Mouse (Mus musculus): Measurements from ENCODE around the gene Pidd1. TPM values are rescaled to one million over a fixed set of nuclear protein-coding genes. Genes with fewer than 3 reads are reported as not detected.

Pidd1 gene
- 11.9 and 14.2 TPM in 2 replicates for polyA plus RNA-seq (2012; rRNA removed)

DNA sequence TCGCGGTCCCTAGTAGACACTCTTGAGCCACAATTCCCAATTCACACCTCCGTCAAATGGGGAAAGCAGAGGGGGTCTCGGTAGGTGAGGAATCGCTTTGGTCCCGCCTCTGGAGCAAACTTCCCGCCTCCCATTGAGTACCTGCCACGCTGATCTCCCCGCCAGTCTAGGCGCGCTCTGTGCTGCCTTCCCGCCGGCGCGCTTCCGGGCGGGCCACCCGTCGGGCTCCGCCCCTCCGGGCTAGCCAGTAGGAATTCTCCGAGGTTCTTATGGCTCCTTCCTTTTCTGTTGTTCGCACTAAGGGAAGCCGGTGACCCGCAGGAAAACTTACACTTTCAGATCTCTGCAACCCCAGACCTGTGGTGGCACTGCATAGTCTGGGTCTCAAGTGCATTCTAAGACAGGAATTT is at the start of gene Pidd1:
TSS of gene Pidd1 (minus strand) at position 198 of the 410 bp plus-strand sequence.

DNA sequence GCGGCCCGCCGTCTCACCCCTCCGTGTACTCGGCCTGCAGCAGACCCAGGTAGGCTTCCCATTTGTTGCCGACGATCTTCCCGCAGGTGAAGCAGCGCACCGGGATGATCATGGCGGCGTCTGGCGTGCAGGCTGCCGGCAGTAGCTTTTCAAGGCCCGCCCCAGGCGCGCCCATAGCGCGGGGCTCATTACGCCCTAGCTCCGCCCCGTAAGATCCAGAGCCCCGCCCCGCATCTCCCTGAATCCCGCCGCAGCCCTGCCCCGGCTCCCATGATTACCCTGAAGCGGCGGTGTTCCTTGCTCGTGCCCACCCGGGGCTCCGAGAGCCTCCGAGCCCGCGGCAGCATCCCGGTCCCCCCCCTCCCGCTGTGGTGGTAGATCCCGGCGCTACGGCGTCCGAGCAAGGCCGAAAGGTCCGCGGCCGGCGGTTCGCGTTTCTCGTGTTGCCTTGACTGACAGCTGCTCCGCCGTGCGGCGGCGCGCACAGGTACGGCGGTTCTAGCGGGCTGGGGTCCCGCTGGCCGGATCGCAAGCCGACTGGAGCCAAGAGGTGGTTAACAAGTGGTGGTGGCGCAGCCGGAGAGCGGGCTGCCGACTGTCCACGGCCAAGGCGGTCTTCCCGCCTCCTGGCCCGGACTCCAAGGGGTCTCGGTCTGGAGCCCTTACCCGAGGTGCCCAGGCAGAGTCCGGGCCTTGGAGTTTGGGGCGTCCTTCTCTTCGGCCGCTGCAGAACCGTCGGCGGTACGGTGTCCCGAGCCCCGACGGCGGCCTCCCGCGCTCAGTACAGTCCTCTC is 31.4 kb upstream of the Pidd1 start, which contains the start of the genes Polr2l and Tspan4:
TSS of gene Polr2l (minus strand) at position 122 of the 794 bp plus-strand sequence.
TSS of gene Tspan4 (plus strand) at position 230 of the 794 bp plus-strand sequence.

DNA sequence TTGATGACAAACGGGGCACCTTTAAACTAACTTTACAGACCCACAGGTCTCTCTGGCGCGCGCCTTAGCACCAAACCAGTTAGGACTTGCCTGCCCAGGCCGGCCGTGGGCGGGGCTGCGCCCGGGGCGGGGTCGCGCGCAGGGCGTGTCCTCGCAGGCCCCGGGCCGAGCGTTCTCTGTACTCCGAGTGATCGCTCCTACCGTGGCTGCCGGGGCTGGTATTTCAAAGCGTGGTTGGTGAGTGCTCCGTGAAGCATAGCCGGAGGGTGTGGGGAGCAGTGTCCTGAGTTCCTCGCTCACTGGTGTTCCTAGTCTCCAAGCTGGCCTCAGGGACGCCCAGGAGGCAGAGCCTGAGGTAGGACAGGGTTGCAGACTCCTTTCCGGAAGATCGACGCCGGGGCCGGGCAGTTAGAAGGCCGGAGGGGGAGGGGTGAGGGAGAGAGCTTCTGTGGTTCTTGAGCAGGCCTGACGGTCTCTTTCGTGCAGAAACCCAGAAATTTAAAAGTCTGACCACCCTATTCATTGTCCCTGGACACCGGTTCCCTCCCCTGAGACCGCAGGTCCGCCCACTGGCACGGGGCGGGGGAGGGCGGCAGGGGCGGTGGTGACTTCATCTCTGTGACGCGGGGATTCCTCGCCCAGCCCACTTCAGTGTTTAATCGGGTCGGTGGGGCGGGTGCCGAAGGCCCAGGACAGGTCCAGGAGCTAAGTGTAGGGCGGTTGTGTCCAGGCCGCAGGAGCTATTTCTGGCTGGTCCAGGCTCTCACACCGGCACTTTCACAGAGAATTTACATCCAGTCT is 23.6 kb upstream of the Pidd1 start, which contains the start of gene Cd151:
TSS of gene Cd151 (plus strand) at position 163 of the 801 bp plus-strand sequence.

DNA sequence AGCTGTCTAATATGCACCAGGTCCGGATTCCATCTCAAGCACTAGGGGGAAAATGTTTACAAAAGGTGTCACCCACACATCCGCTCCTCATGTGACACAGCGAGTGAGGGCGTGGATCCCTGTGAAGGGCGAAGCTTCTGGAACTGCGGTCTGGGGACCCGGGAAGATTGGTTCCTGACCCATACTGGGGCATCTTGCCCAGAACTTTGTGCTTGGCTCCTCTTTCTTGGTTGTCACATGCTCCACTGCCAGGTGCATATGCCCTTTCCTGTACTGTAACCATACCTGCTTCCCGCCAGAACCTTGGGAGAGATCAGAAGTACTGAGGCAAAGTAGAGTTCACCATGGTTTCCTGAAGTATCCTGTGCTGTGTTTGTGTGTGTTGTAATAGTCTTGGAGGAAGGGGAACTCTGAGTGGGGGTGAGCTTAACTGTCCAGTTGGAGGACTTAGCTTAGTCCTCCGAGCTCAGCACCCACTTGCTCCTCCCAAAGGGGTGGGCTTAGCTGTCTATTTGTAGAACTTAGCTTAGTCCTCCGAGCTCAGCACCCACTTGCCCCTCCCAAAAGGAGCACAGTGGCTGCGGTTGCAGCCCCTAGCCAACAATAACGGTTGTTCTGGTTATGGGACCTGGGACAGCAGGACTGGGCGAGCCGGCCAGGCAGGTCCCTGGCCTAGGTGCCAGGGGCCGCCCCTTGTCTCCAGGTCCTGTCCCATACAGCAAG is 16.7 kb upstream of the Pidd1 start, which contains the start of gene Cracr2b:
TSS of gene Cracr2b (plus strand) at position 704 of the 723 bp plus-strand sequence.

DNA sequence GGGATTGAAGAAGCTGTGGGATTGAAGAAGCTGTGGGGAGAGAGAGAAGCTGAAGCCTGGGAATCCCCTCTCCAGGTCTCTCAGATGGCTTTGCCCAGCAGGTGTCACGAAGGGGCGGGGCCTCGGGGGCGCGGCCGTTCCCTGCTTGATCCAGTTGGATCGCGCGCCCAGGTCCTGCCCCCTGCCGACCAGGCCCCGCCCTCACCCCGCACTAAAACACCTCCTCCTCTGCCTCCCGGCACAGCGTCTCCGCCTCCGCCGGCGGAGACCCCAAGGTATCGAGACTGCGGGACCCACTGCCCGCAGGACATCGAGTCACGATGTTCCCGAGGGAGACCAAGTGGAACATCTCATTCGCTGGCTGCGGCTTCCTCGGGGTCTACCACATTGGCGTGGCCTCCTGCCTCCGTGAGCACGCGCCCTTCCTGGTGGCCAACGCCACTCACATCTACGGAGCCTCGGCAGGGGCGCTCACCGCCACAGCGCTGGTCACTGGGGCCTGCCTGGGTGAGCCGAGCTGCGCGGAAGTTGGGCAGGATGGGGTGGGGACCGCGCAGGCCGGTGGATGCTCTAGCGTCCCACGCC is 11.2 kb upstream of the Pidd1 start, which contains the start of gene Pnpla2:
TSS of gene Pnpla2 (plus strand) at position 232 of the 585 bp plus-strand sequence.

DNA sequence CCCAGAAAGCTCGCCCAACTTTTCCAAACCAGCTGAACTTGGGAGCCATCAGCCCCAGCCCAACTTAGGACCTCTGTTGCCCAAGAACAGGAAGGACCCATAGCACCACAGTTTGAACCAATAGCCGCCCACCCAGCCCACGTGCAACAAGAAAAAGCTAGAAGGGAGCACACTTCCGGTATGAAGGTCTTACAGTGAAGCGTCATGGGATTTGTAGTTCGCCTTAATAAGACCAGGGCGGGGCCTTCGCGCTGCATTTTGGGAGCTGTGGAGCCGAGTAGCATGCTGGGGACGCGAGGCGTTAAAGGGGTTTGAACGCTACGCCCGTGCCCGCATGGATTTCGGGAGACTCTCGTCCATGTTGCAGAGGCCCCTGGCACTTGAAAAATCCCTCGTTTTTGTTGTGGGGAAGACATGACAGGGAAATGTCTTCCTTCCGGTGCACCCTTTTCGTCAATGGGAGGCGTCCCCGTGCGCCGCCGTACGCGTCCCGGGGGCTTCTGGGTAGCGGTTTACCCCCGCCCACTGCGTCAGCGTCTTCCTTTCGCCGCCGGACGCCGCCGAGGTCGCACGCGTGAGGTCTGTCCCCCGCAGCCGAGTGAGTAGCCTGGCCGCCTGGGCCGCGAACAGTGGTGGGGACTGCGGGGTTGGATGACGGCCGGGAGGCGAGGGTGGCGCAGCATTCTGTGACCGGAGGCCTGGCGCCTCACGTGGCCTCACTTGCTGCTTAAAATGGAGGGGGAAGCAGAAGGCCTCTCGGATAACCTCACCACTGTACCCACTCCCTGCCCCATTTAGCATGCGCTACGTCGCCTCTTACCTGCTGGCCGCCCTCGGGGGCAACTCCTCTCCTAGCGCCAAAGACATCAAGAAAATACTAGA is 3.5 kb upstream of the Pidd1 start, which contains the start of gene Rplp2:
TSS of gene Rplp2 (plus strand) at position 261 of the 882 bp plus-strand sequence.

DNA sequence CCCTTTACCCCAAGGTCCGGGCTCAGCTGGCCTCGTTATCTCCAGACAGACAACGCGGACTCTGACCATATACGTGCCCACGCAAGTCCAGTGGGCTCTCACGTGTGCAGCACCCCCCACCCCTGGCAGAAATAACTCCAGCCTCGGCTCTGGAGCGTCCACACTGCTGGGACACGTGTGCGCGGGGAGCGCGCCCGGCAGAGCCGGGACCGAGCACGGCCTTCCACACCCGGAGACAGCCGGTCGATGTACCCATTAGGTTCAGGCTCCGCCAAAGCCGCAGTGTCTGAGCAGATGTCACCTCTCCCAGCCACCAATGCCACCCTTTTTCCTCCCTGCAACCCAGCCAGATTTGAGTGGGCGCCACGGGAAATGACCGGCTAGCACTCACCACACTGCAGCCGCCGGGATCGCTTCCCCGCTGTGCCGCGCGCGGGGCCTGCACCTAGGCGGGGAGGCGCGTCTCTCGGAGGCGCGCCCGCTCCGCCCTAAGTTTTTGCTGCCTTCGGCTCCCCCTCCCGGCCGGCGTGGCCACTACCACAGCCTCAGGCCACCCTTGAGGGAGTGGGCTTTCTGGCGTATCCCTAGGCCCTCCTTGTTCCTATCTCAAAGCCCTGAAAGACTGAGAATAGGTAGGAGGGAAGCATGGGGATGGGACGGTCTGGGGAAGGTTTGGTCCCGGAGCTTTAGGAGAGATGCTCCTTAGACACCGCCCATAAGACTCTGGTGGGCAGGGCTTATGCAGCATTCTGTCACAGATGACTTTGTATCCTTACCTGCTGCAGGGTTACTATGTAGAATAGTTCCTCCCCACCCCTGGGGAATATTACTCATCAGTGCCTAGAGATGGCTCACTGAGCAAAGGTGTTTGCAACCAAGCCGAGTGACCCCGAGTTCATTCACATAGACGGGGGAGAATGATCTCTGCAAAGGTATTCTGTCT is 6.4 kb downstream of the Pidd1 start, which contains the start of gene Slc25a22:
TSS of gene Slc25a22 (minus strand) at position 715 of the 943 bp plus-strand sequence.

DNA sequence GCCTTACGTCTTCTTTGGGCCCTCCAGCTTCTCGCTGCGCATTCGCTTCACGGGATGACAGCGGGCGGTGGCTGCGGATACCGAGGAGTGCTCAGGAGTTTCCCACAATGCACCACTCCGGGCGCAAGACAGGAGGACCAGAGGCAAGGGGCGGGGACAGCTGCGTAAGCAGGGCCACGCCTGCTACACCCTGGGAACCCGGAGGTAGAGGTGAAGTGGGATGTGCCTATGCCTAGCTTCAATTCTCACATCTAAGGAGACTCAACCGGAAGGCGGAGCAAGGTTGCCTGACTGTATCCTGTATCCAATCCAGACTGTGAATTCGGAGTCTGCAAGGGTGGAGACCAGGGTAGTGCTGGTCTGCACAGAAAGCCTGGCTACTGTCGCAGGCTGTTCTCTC is 14.5 kb downstream of the Pidd1 start, which contains the start of gene Cend1:
TSS of gene Cend1 (minus strand) at position 182 of the 400 bp plus-strand sequence.

DNA sequence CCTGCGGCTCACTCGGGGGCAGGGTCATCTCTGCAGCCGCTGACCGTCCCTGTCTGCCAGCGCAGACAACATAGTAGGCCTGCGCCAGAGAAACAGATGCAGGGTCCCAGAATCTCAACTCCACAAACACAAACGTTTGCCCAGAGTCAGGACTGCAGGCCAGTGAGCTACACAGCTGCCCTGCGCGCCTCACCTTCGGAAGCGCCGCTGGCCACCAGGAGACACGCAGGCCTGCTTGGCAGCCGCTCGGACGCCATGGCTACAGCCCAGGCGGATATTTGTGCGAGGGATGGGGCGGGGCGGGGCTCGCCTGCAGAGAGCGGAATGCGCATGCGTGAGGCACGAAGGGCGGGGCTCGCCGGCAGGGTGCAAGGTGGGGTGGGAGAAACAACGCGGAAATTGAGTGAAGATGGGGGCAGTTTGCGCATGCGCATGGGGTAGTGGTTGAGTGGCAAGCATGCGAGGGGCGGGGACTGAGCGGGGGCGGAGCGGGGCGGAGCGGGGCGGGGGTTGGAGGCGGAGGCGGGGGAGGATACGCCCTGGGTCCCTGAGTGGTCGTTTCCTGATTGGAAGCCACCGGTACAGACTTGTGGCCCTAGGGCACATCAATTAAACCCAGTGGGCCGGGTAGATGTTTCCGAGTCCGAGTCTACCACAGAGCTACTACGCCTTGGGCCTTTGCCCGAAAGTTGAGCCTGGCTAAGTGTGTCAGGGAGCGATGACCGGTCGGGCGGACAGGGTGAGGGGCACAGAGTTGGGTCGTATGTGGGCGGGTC is 29.8 kb downstream of the Pidd1 start, which contains the start of gene Gatd1:
TSS of gene Gatd1 (minus strand) at position 328 of the 776 bp plus-strand sequence.

DNA sequence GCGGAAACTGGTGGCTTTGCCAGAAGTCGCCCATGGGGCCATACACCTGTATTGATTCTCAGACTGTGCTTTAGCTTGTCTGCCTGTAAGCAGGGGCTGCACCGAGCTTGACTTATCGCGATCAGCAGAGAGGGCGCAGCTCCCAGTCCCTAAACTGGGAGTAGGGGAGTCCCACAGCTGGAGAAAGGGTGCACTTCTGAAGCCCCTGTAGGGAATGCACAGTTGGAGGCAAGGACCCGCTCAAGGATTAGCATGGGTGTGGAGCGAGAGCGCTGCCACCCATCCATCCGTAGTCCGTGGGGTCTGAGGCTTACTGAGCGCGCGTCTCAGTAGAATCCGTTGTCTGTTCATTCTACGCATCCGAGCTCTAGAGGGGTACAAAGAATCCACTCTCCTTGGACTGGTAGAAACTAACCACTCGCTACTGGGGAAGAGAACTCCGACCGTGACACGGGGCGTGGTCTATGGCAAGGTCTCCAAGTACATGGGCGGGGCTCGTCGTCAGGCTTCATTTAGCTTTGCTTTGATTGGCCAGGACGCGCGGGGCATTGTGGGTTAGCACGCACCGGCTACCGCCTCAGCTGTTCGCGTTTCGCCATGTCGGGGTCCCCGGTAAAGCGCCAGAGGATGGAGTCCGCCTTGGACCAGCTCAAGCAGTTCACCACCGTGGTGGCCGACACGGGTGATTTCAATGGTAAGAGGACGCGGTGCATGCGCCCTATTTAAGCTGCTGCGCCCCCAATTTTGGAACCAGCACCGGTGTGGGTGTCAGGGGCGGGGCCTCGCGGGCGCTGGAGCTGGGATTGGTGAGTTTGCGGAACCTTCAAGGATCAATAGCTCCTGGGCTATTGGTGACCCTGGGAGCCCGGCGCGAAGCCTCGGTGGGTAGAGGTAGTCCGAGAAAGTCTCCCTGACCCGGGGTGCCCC is 51.9 kb downstream of the Pidd1 start, which contains the start of gene Taldo1:
TSS of gene Taldo1 (plus strand) at position 575 of the 927 bp plus-strand sequence.

Other genes starting within 250 kb of the Pidd1 start
- gene Lrrc56, start 249.9 kb downstream of the Pidd1 start, polyA plus RNA-seq (2012; rRNA removed), result 11.4 and 11.6 TPM in 2 replicates
- gene Lmntd2, start 229.9 kb downstream of the Pidd1 start, polyA plus RNA-seq (2012; rRNA removed), result 11.8 and 12.9 TPM in 2 replicates
- gene Rassf7, start 228.2 kb downstream of the Pidd1 start, polyA plus RNA-seq (2012; rRNA removed), result 224 and 235 TPM in 2 replicates
- gene Phrf1, start 215.2 kb downstream of the Pidd1 start, polyA plus RNA-seq (2012; rRNA removed), result 20.1 and 28.0 TPM in 2 replicates
- gene Irf7, start 177.5 kb downstream of the Pidd1 start, polyA plus RNA-seq (2012; rRNA removed), result 200 and 285 TPM in 2 replicates
- 405 and 478 TPM in 2 replicates for gene Cdhr5, start 167.2 kb downstream of the Pidd1 start, polyA plus RNA-seq (2012; rRNA removed)
- gene Sct, start 164.9 kb downstream of the Pidd1 start, polyA plus RNA-seq (2012; rRNA removed), result 105 and 193 TPM in 2 replicates
- gene Drd4, start 152.0 kb downstream of the Pidd1 start, polyA plus RNA-seq (2012; rRNA removed), result 0.13 and 0.29 TPM in 2 replicates
- 21.1 and 26.0 TPM in 2 replicates for gene Deaf1, start 116.3 kb downstream of the Pidd1 start, polyA plus RNA-seq (2012; rRNA removed)
- gene Tmem80, start 116.3 kb downstream of the Pidd1 start, polyA plus RNA-seq (2012; rRNA removed), result 22.3 and 31.1 TPM in 2 replicates
- 257 and 334 TPM in 2 replicates for gene Eps8l2, start 105.1 kb downstream of the Pidd1 start, polyA plus RNA-seq (2012; rRNA removed)
- 262 and 282 TPM in 2 replicates for gene Taldo1, start 51.8 kb downstream of the Pidd1 start, polyA plus RNA-seq (2012; rRNA removed)
- gene Gatd1, start 29.9 kb downstream of the Pidd1 start, polyA plus RNA-seq (2012; rRNA removed), result 61.5 and 75.6 TPM in 2 replicates
- 2.0 and 2.2 TPM in 2 replicates for gene Cend1, start 14.5 kb downstream of the Pidd1 start, polyA plus RNA-seq (2012; rRNA removed)
- gene Slc25a22, start 6.1 kb downstream of the Pidd1 start, polyA plus RNA-seq (2012; rRNA removed), result 65.1 and 72.7 TPM in 2 replicates
- gene Rplp2, start 3.3 kb upstream of the Pidd1 start, polyA plus RNA-seq (2012; rRNA removed), result 439 and 527 TPM in 2 replicates
- gene Pnpla2, start 11.2 kb upstream of the Pidd1 start, polyA plus RNA-seq (2012; rRNA removed), result 212 and 220 TPM in 2 replicates
- gene Cracr2b, start 17.1 kb upstream of the Pidd1 start, polyA plus RNA-seq (2012; rRNA removed), result 147 and 153 TPM in 2 replicates
- gene Cd151, start 23.4 kb upstream of the Pidd1 start, polyA plus RNA-seq (2012; rRNA removed), result 370 and 431 TPM in 2 replicates
- gene Polr2l, start 31.1 kb upstream of the Pidd1 start, polyA plus RNA-seq (2012; rRNA removed), result 27.1 and 30.2 TPM in 2 replicates
- gene Tspan4, start 31.2 kb upstream of the Pidd1 start, polyA plus RNA-seq (2012; rRNA removed), result 30.1 and 34.6 TPM in 2 replicates
- gene Chid1, start 95.8 kb upstream of the Pidd1 start, polyA plus RNA-seq (2012; rRNA removed), result 37.4 and 44.9 TPM in 2 replicates
- gene Ap2a2, start 118.1 kb upstream of the Pidd1 start, polyA plus RNA-seq (2012; rRNA removed), result 38.8 and 43.3 TPM in 2 replicates
- 0.14 and 0.29 TPM in 2 replicates for gene Muc6, start 211.3 kb upstream of the Pidd1 start, polyA plus RNA-seq (2012; rRNA removed)
- 9,788 and 12,769 TPM in 2 replicates for gene Muc2, start 246.3 kb upstream of the Pidd1 start, polyA plus RNA-seq (2012; rRNA removed)

All from colon, adult 2 months (tissue).